Mouse (Mus musculus) gastrocnemius, postnatal 25 days (tissue): ENCODE results near the gene Blvrb. TPM values are rescaled to one million over a fixed set of nuclear protein-coding genes. Genes with fewer than 3 reads are reported as not detected.
A peak's percentile ranks its signal among the peaks of the same experiment; 100 is the strongest.

Source experiments
- DNase-seq: peaks from one replicate; pipeline ENCODE4 v3.0.0; 2022
- long read RNA-seq, 2 experiments: library from polyadenylated mRNA; stranded (forward); transcript quantifications; one replicate each; pipeline ENCODE4 v2.0.0; 2021
- total RNA-seq, 2 experiments: library from RNA; stranded (reverse); gene quantifications; 1 replicate in 1 of 2; 2 replicates in 1 of 2; pipeline ENCODE4 v1.2.3; 2021

Blvrb gene
- total RNA-seq: 10 to 100 TPM; 11.0 to 17.2 TPM
- long read RNA-seq, experiment 1, transcript Blvrb-201 (5 exons, 1,028 nt): major isoform, 21 of 24 reads
- long read RNA-seq, experiment 1, partial matches to known transcripts: 3 of 24 reads
- long read RNA-seq, experiment 1, other reads (novel, unspliced or antisense): 0 of 24 reads
- long read RNA-seq, experiment 2, transcript Blvrb-201 (5 exons, 1,028 nt): major isoform, 24 of 26 reads
- long read RNA-seq, experiment 2, partial matches to known transcripts: 2 of 26 reads
- long read RNA-seq, experiment 2, other reads (novel, unspliced or antisense): 0 of 26 reads

- DNase-seq: peak; percentile 99
Measured at GRCm38 (mm10) chr7:27447419-27448286, at the start of gene Blvrb, which contains the start of gene Sptbn4. Gene Blvrb, plus strand, starts transcription at chr7:27447978. Gene Sptbn4, minus strand, starts transcription at chr7:27447686.

GRCm38 (mm10) chr7:27400545-27400944 is 47.2 kb upstream of the Blvrb start:
- no peak for DNase-seq

DNA sequence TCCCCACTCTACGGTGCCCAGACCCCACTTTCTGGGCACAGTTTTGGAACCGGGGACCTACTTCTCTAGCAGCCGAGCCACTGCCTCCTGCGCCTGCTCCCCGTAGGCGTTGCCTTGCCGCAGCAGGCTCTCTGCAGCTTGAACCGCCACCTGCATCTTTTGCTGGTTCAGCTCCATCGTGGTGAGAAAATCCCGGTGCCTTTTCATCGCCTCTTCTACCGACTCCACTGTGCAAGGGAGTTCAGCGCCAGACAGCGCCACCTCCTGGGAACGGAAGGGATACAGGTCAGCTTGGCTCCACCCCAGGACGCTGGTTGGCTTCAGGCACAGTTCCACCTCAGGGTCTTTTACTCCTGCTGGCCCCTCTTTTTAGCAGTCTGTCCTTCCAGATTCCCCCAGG is 45.1 kb upstream of the Blvrb start:
- no peak for DNase-seq

GRCm38 (mm10) chr7:27404203-27404942 is 43.4 kb upstream of the Blvrb start:
- peak; percentile 13 for DNase-seq

DNA sequence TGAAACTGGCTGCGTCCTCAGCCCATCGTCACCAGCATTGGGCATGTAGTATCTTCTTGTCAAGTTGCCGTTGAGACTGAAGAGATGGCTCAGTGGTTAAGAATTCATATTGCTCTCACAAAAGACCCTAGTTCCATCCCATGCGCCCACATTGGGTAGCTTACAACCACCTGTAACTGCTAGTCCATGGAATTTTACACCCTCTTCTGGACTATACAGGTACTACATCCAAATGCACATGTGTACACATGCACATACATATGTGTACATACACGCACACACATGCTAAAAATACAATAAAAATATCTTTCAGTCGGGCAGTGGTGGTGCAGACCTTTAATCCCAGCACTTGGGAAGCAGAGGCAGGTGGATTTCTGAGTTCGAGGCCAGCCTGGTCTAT is 41.3 kb upstream of the Blvrb start:
- no peak for DNase-seq

DNA sequence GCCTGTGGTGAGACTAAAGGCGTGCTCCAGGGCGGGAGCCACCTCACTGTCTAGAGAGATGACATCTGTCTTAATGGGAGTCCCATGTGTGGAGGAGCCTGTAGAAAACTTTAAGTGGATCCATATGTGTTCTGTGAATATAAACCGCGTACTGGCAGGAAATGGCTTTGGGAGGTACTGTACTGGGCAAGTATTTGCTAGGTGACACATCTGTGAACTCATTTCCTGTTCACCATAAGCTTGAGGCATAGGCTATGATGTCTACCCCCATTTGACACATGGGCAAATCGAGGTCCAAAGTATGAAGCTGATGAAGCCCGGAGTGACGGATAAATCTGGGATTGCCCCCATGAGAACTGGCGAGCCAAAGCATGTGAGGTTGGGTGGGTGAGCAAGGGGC is 40.0 kb upstream of the Blvrb start:
- DNase-seq: no peak

- peak; percentile 75 for DNase-seq
Measured at GRCm38 (mm10) chr7:27408379-27409176, 39.2 kb upstream of the Blvrb start.

GRCm38 (mm10) chr7:27417151-27417550 is 30.6 kb upstream of the Blvrb start:
- DNase-seq: no peak

GRCm38 (mm10) chr7:27419101-27419500 is 28.7 kb upstream of the Blvrb start:
- DNase-seq: no peak

DNA sequence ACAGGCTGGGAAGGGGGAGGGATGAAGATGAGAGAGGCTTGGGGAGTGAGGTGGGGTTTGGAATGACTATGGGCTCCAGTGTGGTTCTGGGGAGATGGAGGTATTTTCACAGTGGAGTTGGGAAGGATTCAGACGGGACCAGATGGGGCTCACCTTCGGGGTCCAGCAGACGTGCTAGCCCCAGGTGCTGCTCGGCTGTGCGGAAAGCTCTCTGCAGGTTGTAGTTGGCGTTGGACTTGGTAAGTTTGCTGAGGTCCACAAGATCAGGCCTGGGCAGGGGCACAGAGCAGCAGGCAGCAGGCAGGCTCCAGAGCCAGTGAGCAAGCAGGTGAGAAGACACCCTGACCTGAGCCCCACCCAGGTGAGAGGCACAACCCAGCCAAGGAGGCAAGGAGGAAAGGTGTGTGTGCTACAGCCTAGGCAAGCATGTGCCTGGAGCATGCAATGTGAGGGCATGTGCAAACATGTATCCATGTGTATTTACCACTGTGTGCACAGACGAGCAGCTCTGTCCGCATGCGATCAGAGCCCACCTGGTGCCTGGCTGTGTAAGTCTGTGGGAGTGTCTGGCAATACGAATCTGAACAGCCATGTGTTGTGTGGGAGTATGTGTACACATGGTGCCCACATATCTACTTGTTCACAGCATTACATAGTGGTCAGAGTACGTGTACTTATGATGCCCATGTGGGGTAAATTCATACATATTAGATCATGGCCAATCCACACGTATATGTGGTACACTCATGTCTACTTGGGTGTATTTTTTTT is 24.0 kb upstream of the Blvrb start:
- DNase-seq: no peak

DNA sequence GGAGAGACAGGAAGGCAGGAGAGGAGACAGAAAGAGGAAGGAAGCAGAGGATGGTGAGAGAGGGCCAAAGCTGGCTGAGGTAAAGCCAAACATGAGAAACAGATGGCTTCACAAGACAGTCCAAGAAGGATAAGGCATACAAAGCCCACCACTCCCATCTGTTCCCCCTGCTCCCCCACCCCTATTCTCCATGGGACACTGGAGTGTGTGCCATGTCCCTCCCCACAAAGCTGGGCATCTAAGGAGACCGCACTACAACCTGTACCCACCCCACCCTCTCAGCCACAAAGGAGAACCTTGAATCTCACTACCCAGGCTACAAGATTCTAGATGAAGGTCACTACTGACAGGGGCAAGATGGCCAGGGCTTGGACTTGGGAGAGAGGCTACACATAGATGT is 20.4 kb upstream of the Blvrb start:
- DNase-seq: no peak

- DNase-seq: no peak
Measured at GRCm38 (mm10) chr7:27428002-27428401, 19.8 kb upstream of the Blvrb start.

GRCm38 (mm10) chr7:27429135-27429534 is 18.6 kb upstream of the Blvrb start:
- DNase-seq: no peak

- no peak for DNase-seq
Measured at GRCm38 (mm10) chr7:27433349-27433748, 14.4 kb upstream of the Blvrb start.

GRCm38 (mm10) chr7:27433794-27434193 is 14.0 kb upstream of the Blvrb start:
- no peak for DNase-seq

DNA sequence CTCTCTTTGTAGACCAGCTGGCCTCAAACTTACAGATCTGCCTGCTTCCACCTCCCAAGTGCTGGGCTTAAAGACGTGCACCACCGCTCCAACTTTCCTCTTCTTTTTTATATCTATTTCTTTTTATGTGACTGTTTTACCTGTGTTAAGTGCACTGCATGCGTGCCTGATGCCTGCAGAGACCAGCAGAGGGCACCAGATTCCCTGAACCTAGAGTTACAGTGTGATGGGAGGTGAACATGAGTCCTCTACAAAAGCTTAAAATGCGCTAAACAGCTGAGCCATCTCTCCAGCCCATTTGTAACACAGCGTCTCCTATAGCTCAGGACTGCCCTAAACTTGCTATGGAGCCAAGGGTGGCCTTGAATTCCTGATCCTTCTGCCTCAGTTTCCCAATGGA is 10.2 kb upstream of the Blvrb start:
- DNase-seq: no peak

DNA sequence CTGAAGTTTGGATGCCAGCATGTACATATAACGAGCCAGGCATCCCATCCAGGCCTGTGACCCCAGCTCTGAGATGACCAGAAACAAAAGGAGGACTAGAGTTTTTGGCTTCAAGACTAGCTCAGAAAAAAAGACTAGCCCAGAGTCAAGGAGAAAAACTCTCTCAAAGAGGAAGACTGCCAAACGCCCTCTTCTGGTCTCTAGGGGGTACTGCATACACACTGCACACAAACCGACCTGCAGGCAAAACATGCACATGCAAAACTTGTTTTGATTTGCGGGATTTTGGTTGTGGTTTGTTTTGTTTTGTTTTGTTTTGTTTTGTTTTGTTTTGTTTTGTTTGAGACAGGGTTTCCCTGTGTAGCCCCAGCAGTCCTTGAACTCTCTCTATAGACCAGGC is 7.8 kb upstream of the Blvrb start:
- no peak for DNase-seq

- DNase-seq: no peak
Measured at GRCm38 (mm10) chr7:27446051-27446450, 1.7 kb upstream of the Blvrb start.

DNA sequence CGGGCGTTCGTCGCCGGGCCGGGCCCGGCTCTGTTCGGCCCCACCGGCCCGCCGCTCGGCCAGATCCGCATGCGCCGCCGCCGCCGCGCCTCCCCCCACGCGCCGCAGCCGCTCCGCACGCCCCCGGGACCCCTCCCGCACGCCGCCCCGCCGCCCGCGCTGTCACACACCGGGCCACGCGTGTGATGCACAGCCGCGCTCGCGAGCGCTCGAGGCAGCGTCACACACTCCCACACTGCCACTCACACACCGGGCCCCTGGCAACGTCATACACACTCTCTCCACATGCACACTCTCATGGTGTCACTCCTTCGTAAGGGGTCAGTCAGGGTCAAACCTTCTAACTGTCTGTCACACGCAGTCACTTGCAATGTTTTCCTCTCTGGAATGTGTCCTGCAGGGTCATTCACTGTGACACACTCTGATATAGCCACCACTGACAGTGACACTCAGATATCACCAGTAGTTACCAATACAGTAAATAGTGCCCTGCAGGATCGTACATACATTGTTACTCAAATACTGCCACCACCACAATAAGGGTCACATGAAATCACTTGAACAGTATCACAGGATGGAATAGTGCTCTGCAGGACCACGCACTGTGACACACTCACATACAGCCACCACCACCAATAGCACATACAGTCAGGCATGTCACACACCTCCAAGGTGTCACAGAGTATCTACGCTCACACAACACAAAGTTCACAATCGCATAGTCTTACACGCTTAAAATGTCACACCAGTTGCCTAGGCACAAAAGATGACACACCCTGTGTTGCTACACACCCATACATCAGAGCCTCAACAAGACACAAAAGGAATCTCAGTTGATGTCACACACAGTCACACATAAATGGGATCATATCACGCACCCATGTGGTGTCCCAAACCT is 1.0 kb upstream of the Blvrb start:
- DNase-seq: no peak
